Mouse (Mus musculus) ovary, postnatal 36 days (tissue): ENCODE data around the gene Dcun1d4.
A peak's percentile ranks its signal among the peaks of the same experiment; 100 is the strongest.
"Not testable (repeated sequence)": the region's sequence is repeated elsewhere in the genome, so short reads cannot be mapped to it uniquely, and the experiment has no call there.

Experiments used
- DNase-seq: peaks from one replicate; pipeline ENCODE4 v3.0.0; 2022; ENCODE audit warnings: low spot score, mixed read lengths

Dcun1d4 gene

GRCm38 (mm10) chr5:73548237-73548636 is 67.4 kb downstream of the Dcun1d4 start:
- no peak for DNase-seq

GRCm38 (mm10) chr5:73548838-73549237 is 68.0 kb downstream of the Dcun1d4 start:
- no peak for DNase-seq

DNA sequence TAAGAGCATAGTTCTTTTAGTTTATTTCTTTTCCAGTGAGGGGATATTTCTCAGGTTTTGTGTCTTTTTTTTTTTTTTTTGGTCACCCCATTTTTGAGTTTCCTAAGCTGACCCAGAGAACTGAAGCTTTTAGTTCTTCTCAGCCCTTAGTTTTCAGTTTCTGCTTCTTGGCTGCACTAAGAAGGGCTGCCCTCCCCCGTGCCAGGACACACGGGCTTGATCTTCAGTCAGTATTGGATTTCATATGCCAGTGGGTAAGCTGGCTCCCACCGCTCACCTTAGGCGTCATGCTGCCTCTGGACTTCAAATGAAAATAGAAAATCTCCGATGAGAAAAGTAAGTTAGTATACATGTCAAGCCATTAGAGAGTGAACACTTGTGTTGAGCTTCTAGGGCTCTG is 71.0 kb downstream of the Dcun1d4 start:
- DNase-seq, result no peak

GRCm38 (mm10) chr5:73553903-73554302 is 73.1 kb downstream of the Dcun1d4 start:
- no peak for DNase-seq

- no peak for DNase-seq
Observed at GRCm38 (mm10) chr5:73555096-73555852, 74.5 kb downstream of the Dcun1d4 start.

GRCm38 (mm10) chr5:73556733-73557425 is 76.1 kb downstream of the Dcun1d4 start:
- no peak for DNase-seq

- no peak for DNase-seq
Observed at GRCm38 (mm10) chr5:73558756-73559155, 78.0 kb downstream of the Dcun1d4 start.

GRCm38 (mm10) chr5:73564038-73564437 is 83.2 kb downstream of the Dcun1d4 start:
- DNase-seq, result no peak

DNA sequence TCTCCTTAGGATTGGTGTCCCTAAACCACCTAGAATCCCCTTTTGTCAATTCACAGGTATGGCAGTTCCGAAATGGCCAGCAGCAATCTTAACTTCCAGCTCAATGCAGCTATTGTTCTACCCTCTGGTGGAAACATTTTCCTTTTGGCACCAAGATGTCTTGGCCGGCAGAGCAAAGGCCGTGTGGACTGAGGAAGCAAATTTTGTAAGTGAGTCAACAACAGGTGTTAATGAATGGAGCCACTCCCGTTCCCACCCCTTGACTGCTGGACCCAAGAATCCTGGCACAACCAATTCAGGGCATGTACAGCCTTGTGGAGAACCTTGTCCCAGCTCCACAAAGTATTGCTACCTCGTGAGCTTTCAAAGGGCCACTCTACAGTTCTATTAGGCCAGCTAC is 85.3 kb downstream of the Dcun1d4 start:
- DNase-seq, result no peak

GRCm38 (mm10) chr5:73566892-73567291 is 86.1 kb downstream of the Dcun1d4 start:
- no peak for DNase-seq

DNA sequence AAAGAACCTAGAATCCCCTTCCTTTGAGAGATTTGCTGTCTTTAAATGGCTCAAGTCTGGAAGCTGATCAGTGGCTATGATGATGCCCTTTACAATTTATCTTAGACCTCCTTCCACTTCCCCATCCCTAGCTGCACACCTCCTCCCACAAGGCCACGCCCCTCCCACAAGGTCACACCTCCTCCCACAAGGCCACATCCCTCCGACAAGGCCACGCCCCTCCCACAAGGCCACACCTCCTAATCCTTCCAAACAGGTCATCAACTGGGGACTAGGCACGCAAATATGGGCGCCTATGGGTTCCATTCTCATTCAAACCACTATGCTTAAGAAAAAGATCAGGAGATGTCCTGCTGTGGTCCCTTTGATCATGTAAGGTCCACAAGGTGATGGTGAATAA is 88.4 kb downstream of the Dcun1d4 start:
- no peak for DNase-seq

DNA sequence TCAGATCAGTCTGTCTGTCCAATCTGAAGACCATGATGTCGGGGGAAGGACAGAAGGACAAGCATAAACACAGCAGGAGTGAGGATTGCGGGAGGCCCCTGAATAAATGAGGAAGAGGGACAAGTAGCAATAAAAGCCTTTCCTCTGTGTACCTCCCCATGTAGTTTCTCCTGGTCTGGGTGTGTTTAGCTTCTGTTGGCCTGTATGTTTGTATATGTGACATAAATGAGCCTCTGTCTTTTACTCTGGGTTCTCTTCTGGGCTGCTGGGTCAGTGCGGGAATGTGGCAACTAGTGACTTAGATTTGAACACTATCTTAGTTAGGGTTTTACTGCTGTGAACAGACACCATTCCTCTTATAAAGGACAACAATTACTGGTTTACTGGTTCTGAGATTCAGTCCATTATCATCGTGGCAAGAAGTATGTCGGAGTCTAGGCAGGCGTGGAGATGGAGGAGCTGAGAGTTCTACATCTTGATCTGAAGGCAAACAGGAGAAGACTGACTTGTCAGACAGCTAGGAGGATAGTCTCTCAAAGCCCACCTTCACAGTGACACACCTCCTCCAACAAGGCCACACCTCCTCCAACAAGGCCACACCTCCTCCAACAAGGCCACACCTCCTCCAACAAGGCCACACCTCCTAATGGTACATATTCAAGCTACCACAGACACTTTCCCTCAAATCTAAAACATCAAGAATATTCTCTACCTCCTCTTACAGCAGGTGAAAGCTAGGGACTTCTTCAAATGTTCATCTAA is 90.8 kb downstream of the Dcun1d4 start:
- no peak for DNase-seq

- DNase-seq, result no peak
Observed at GRCm38 (mm10) chr5:73572846-73573245, 92.0 kb downstream of the Dcun1d4 start.

DNA sequence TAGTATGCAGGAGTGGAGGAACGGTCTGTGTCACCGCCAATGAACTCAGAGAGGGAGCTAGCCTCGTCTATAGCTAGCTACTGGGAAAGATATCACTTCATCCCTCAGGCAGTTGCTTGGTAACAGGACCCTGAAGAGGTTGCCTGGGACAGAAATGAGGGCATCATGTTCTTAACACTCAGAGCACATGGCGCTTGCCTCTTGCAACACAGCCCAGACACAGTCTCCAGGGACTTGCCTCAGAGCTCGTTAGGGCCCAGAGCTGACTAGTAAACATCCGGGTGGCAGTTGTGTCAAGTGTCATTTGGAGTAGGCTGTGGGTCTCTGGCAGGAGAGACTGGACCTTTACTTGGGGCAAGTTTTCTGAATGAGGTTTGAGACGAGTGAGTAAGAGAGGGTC is 93.0 kb downstream of the Dcun1d4 start:
- no peak for DNase-seq

GRCm38 (mm10) chr5:73574616-73575015 is 93.8 kb downstream of the Dcun1d4 start:
- DNase-seq, result no peak

GRCm38 (mm10) chr5:73576708-73577107 is 95.9 kb downstream of the Dcun1d4 start:
- DNase-seq, result no peak

- DNase-seq, result no peak
Observed at GRCm38 (mm10) chr5:73578131-73578530, 97.3 kb downstream of the Dcun1d4 start.

DNA sequence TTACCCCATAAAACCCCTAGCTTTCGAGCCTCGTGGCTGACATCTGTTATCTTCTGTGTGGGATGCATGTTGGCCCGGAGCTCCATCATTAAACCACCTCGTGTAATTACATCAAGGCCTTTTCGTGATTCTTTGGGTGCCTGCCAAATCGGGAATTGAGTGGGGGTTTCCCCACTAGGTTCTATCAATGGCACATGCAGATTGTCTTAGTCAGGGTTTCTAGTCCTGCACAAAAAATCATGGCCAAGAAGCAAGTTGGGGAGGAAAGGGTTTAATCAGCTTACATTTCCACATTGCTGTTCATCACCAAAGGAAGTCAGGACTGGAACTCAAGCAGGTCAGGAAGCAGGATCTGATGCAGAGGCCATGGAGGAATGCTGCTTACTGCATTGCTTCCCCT is 103.2 kb downstream of the Dcun1d4 start:
- not testable (repeated sequence) for DNase-seq

GRCm38 (mm10) chr5:73585212-73586115 is 104.7 kb downstream of the Dcun1d4 start:
- DNase-seq, result peak; percentile 13

DNA sequence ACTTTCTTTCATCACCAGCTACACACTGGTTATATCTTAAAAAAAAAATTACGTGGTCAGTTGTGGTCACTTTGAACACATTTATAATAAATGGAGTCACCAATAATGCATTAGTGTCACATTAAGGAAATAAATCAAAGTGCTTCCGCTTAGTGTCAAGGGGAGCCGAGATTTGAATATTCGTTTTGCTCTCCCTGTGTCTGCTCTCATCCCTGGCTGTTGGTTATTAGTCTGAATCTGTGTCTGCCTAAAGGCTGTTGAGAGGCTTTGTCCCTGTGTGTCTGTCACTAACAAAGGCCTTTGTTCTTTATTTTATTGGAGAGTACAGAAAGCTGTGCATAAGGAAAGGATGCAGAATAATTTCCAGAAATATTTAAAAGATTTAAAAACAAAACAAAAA is 105.8 kb downstream of the Dcun1d4 start:
- DNase-seq, result no peak

- no peak for DNase-seq
Observed at GRCm38 (mm10) chr5:73587119-73587518, 106.3 kb downstream of the Dcun1d4 start.
